Mouse (Mus musculus) R1 (cell line): ENCODE results near the gene Tmem204.

ENCODE experiments used
- DNase-seq: peaks from one replicate; pipeline ENCODE4 v3.0.0-alpha.2; 2018; ENCODE audit warnings: low read depth, low spot score

Gene Tmem204

GRCm38 (mm10) chr17:25014841-25015570 lies 68.4 kb downstream of the Tmem204 start:
- peak; percentile 40 for DNase-seq

- DNase-seq: peak; percentile 48
These were observed 69.5 kb downstream of the Tmem204 start for GRCm38 (mm10) chr17:25013606-25014501.
